Mouse (Mus musculus): ENCODE results near the gene Ube2cbp.

Gene Ube2cbp

DNA sequence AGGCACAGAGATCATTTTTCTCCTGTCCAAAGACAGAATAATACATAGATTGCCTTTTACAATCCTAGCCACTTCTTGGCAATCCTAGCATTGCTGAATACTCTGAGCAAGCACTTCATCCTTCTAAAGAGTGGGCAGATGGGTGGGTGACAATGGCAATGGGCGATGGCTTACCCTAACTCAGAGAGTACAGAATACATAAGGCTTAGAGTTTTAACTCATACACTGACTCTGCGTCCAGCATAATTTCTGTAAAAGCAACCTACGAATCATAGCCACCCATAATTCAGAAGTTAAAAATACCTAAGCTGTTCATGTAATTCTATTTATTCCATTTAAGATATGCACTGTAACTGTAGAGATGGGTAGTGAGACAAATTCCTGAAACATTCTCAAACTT, 29.2 kb downstream of the Ube2cbp start:
- DNase-seq (ENCODE audit: low spot score in 2 of 2): no peak

DNA sequence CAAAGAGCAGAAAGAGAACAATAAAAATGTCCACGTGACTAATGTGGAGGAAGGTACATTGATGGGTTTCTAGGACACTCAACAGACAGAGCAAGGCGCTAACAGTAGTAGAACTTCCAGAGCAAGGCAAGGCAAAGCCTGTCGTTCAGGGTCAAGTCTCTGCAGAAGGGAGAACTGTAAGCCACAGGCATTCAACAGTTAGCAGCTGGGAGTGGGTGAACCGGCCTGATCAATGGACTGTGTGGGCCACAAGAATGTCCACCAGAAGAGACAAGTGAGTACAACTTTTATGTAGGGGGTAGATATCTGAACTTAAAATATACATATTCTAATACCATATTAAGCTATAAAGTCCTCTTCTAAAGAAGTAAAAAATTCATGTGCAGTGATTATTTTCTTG, 41.4 kb downstream of the Ube2cbp start:
- no peak for DNase-seq (ENCODE audit: low spot score in 2 of 2)

DNA sequence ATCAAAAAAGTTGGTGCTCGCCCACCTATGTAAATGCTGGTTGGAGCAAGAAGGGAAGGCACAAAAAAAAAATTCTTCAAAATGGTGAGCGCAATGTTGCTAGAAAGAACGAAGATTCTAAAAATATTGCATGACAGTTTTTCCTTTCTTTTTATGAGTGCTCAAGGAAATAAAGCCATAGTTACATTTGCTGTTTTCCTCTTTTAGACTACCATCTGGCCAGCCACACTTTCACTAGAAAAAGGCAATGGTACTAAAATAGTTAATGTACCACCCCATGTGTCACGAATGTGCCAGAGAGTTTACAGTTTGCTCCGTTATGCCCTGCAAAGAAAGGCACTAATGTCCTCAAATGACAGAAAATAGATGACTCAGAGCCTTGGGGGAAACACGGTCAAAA, 45.4 kb downstream of the Ube2cbp start:
- no peak for DNase-seq (ENCODE audit: low spot score in 2 of 2)

DNA sequence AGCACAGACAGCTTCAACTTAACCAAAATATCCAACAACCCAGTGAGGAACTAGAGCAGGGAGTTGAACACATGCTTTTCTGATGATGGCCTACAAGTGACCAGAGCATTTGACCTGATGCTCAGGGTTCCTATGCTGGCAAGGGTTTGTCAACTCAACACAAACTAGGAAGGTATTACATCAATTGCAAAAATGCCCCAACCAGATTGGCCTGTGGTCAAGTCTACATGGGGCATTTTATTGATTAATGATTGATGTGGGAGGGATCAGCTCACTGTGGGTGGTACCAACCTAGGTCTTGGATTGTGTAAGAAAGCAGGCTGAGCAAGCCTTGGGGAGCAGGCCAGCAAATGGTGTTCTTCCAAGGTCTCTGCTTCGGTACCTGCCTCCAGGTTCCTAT, 46.8 kb downstream of the Ube2cbp start:
- no peak for DNase-seq (ENCODE audit: low spot score in 2 of 2)

DNA sequence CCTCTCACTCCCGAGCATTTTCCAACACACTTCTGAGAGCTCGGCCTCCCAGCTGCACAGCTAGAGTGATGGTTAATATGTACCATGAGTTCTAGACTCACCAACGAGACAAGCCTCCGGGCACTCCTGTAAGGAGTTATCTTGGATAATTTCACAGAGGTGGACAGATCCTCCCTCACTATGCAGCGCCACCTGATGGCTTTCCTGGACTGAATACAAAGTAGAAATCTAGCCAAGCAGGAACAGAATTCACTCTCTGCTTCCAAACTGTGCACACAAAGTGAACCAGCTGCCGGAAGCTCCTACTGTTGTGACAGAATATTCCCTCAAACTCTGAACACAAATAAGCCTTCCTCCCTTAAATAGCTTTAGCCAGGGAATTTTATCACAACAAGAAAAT, 69.0 kb downstream of the Ube2cbp start:
- DNase-seq (ENCODE audit: low spot score in 2 of 2): no peak

DNA sequence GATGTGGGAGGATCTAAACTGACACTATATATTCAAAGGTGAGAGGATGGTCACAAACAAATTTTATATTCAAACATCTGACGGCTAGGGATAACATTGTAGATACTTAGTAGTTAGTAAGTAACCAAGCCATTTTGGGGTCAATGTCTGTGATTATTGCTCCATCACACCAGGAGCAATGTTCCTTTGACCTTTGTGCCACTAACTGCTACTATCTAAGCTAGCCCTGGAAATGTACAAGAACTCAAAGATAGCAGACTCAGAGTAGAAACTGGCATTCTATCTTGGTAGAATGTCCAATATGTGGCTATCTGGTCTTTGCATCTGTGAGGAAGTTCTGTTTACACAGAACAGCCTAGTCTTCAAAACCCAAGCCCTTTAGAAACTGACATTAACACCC, 69.7 kb downstream of the Ube2cbp start:
- DNase-seq (ENCODE audit: low spot score in 2 of 2): no peak

DNA sequence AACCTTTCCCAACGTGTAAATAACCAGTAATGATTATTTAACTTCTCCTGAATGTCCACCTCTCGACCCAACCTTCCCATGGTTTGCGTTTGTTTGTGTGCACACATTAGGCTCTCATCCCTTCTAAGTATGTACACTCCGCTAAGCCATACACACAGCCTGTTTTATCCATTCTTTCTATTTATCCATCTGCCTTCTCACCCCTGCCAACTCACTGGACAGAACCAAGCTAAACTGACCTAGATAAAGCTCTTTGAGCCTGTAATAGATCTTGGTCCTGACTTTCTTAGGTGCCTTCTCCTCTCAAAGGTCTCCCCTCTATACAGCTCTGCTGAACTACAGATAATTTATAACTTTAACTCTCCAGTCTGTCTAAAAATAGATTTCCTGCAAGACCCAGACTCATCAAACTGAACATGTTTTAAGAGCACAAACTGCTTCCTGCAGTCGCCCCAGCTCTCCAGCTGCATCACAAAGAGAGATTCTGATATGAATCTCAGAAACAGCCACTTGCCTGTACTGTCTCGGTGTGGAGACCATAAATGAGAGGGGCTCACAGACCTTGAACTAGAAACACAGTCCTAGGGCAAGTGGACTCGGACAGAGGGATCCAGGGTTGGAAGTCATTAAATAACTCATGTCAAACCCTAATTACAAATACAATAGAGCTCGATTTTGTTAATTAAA, 71.0 kb downstream of the Ube2cbp start:
- no peak for DNase-seq (ENCODE audit: low spot score in 2 of 2)

DNA sequence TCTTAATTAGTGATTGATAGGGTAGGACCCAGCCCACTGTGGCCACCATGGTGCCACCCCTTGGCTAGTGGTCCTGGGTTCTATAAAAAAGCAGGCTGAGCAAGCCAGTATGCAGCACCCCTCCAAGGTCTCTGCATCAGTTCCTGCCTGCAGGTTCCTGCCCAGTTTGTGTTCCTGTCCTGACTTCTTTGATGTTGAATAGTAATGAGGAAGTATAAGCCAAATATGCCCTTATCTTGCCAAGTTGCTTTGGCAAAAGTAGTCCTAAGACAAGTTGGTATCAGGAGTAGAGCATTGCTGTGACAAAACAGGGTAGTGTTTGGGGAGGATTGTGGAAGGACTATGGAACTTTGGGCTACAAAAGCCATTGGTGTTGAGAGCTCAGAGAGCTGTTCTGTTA, 73.3 kb downstream of the Ube2cbp start:
- no peak for DNase-seq (ENCODE audit: low spot score in 2 of 2)

DNA sequence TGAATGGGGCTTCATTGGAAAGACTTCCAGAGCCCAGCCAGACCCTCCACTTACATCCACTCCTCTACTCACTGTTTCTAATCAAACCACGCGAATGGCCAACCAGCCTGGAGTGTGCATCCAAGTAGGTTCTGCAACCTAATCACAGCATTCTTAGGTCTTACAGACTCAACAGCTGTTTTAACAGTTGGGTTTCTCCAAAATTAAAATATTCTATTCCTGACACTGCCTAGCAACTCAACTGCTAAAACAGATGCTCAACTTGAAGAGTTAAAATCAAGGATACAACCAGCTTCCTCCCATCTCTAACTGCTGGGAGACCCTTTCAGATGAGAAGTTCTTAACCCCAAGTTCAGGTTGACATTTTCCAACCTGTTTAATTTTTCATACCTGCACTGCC, 74.0 kb downstream of the Ube2cbp start:
- DNase-seq (ENCODE audit: low spot score in 2 of 2): no peak

DNA sequence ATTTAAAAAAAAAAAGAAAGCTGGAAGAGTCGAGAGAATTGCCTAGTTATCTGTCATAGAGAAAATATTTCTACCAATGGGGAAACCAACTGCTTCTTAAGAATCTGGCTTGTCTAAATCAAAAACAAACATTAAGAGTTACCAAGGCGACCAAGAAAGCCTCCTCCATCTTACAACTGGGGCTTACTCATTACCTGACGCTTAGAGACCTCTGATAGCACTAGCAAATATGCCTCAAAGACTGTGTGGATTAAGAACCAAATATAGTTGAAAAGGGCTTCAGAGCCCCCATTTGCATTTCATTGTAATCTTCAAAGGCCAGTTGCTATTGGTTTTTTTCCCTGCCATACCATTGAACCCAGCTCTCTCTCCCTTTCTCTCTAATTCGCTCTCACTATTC, 76.2 kb downstream of the Ube2cbp start:
- no peak for DNase-seq (ENCODE audit: low spot score in 2 of 2)

DNA sequence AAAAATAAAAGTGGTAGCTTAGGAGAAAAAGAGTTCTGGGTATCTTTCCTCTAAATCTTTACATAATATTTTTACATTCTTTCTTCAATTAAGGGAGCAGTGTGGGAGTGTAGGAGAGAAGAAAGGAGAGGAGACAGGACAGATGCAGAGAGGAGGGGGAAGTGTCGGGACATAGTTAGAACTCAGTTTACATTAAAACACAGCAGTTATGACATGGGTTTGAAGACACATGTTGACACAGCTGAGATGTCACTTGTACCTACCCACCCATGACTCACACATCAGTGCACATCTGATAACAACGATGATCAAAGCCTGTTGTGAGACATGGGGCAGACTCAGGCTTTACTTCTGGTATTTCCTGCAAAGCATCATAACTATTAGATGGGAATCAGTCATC, 87.8 kb downstream of the Ube2cbp start:
- DNase-seq (ENCODE audit: low spot score in 2 of 2): no peak

DNA sequence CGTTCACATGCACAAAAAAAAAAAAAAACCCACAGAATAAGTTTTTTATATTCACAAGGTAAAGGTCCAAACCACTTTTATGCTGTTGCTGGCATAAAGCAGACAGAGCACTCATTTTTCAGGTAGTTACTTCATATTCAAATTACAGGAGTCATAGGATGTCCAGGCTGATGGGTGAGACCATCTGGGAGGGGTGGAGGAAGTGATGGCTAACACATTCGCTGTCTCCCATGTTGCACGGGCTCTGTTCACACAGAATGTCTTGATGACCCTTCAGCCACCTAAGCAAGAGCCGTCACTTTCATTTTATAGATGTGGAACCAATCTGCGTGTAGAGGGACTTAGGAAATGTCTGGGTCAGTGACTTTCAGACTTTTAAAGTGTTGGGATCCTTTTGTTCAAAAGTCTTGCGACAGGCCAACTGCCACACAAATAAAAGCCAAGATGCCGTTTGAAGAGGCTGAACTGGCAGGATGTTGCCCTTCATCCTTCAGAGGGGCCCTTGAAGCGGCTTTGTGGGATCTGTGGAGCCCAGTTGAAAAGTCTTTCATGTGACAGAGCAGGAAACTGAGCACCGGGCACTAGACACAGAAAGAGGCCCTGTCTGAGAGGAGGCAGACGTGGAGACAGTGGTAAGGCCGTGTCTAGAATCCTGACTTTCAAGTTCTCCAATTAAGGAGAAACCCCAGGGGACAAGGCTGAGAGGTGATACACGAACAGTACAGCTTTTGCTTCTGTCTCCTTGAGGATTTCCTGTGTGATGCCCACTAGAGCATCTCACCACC, 91.8 kb downstream of the Ube2cbp start:
- no peak for DNase-seq (ENCODE audit: low spot score in 2 of 2)

DNA sequence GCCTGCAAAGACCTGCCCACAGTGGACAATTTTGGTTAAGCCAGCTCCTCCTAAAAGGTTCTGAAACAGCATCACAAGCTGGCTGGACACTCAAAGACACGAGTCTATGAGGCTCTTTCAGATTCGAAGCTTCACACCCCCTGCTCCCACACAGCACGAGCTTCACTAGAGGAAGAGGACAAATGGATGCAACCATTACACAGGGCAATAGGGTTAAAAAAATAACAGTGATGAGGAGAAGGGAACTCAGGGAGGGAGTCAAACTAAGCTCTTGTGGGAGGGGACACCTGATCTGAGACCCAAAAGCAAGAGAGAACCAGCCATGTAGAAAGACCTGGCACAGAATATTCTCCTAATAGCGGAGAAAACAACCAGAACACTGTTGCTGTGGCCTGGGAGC, 95.5 kb downstream of the Ube2cbp start:
- DNase-seq (ENCODE audit: low spot score in 2 of 2): no peak

DNA sequence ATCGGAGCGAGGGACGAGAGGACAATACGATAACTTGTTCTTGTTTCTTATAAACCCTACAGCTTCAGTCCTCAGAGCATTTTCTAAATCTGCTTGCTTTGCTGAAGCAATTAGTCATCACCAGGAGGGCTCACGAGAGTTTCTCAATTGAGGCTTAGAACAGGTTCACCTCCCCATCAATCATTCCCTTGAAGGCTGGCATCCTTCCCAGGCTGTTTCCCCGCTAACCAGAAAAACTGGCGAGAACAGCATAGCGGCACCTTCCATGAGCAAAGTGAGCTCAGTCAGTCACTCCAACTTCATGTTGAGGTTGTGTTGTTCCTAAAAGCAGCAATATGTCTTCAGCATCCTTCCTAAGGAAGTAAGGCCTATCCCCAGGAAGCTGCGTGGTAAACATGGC, 104.2 kb downstream of the Ube2cbp start:
- DNase-seq (ENCODE audit: low spot score in 2 of 2): peak in 1 of 2 experiments; percentile 19

DNA sequence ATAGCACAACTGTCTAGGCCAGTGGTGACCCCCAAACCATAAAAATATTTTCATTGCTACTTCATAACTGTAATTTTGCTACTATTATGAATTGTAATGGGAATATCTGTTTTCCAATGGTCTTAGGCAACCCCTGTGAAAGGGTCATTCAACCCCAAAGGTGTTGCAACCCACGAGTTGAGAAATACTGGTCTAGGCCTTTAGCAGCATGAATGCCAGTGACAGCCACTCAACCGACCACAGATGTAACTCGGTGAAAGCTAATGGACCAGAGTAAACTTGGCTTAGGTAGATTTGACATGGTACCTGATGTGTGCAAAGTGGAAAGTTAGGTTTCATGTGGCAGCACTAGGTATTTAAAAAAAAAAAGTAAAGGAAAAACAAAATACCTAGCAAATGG, 108.9 kb downstream of the Ube2cbp start:
- DNase-seq (ENCODE audit: low spot score in 2 of 2): no peak

DNA sequence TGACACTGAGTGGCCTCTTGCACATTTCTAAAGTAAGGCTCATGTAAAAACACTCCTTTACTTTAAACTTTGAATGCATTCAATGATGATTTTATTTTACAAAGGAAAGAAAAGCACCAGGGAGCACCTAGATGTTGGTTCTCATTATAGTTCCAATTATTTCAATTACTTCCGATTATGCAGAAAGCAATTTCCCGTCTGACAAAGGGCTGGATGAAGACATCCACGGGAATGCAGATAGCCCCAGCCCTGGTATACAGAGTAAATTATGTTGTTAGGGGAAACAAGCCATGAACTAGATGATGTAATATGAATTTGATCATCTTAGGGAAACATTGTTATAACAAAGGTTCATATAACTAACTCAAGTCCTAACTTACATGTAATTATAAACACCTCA, 113.3 kb downstream of the Ube2cbp start:
- DNase-seq (ENCODE audit: low spot score in 2 of 2): no peak

DNA sequence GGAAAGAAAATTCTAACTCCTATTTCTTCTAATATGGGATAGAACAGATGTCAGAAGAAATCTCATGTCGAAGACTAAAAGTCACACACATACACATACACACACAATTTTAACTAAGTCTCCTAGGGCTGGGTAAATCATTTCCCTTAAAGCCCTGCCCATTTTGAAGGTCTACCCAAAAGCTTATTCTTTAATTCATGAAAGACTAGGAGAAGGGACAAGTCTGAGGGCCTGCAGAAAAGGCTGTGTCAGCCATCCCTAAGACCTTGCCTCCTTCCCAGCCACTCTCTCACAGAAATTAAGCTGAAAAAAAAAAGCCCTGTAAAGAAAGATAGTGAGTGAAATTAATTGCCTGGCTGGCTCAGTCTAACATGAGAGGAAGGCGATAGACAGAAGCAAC, 128.0 kb downstream of the Ube2cbp start:
- no peak for DNase-seq (ENCODE audit: low spot score in 2 of 2)

DNA sequence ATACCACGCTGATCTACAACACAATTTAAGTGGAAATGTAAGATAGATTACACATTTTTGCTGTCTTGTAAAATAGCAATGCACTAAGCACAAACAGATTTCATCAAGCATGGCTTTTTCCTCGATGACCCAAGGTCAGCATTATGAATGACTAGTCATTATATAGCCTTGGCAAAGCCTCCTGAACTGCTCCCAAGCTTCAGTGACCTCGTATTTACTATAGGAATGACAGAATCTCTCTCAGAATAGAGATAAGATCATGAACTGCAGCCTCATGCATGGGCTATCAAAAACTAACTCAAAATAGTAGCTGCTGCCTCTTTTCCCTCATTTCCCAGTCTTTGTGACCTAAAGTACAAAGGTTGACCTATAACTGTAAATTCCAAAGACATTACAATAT, 128.4 kb downstream of the Ube2cbp start:
- DNase-seq (ENCODE audit: low spot score in 2 of 2): no peak

DNA sequence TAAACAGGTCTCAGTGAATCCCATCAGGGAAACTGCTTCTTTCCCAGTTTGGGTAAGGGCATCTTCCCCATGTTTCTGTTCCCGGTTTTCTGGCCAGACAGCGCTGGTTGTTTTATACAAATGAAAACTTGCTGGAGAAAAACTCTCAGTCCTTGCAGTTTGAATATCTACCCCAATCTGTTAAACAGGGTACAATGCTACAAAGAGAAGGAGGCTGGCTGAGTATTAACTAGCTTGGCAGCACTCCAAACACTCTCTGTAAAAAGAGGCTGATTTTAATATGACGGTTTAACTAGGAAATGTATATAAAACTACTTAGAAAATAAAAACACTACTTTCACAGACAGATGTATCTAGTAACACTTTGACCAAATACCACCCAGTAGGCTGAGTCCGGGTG, 129.2 kb downstream of the Ube2cbp start:
- DNase-seq (ENCODE audit: low spot score in 2 of 2): no peak

DNA sequence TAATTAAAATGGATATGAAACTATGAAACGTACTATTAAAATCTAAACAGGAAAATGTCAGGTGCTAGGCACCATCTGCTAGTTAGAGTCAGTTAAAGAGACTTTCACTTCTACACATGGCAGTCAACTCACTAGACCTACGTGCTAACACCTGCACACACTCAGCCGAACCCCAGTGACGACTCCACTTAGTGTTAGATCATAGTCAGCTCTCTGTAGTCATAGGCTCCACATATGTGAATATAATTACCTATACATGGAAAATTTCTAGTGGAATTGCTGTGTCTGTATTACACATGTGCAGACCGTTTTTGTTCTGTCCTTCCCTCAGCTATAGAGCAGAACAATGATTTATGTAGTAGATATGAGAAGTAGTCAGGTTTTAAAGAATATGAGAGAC, 130.4 kb downstream of the Ube2cbp start:
- DNase-seq (ENCODE audit: low spot score in 2 of 2): no peak

DNA sequence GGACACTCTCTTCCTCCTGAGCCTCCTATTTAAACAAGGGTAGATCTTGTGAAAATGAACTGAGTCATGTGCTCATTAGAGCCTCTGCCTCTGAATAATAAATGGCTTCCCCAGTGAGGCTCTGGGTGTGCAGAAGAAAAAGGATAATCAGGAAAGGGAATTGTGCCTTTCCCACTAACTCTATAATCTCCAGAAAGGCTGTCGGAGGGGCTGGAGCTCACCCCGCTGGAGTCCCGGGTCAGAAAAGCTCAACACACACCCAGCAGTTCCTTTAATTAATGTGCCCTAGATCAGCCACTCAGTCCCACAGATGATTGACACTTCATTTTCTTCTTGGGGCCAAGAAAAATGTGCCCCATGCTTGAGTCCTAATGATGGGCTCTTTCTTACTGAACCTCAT, 134.2 kb downstream of the Ube2cbp start:
- no peak for DNase-seq (ENCODE audit: low spot score in 2 of 2)

DNA sequence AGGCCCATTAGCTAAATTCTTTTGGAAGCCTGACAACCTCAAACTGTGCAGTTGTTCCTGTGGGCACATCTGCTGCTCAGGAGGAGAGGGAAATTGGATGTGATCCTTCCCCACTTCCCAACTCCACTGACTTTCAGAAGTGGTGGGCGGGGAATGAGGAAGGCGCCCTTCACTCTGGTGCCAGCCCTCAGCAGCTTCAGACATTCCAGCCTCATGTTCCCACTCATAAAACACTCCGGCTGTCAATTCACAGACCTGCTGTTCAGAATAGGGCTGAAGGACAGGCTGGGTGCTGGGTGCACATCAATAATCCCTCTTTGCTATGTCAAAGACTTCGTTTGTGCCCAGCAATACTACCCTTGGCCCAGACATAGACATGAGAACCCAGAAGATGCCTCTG, 136.5 kb downstream of the Ube2cbp start:
- DNase-seq (ENCODE audit: low spot score in 2 of 2): no peak

DNA sequence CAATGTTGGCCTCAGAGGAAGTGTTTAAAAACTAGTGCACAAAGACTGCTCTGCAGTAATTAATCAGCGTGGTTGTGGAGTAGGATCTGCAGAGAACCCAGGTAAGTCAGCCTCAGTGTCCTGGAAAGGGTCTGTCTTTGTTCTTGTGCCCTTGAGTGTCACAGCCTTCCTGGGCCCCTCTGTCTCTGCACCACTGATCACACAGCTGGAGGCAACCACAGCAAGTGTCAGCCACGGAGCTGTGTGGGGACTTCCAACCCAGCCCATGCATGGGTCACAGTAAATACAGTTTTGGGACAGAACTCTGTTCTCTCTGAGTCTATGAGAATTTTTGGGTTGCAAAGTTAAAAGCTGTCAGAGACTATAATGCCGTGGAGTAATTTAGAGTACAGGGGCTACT, 137.4 kb downstream of the Ube2cbp start:
- no peak for DNase-seq (ENCODE audit: low spot score in 2 of 2)

DNA sequence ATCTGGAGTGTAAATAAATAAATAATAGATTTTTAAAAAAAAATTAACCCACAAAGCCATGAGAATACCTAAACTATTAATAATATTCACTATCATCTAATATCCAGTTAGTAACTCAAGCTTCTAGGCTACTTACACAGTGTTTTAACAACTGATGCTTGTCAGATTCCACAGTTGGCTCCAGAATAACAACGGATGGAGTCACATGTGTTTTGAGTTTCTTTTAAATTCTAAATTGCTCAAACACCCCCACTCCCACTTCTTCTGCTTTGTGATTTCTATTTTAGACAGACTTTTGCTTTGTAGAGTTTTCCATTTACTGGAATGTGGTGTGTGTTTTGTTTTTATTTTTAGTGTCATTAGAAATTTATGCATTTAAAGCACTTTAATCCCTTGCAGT, 140.0 kb downstream of the Ube2cbp start:
- DNase-seq (ENCODE audit: low spot score in 2 of 2): no peak

Measured in urinary bladder, postnatal 4 days (tissue).